Comparison of ENCODE assay signal across 8 mouse cellular contexts in the genomic region with DNA sequence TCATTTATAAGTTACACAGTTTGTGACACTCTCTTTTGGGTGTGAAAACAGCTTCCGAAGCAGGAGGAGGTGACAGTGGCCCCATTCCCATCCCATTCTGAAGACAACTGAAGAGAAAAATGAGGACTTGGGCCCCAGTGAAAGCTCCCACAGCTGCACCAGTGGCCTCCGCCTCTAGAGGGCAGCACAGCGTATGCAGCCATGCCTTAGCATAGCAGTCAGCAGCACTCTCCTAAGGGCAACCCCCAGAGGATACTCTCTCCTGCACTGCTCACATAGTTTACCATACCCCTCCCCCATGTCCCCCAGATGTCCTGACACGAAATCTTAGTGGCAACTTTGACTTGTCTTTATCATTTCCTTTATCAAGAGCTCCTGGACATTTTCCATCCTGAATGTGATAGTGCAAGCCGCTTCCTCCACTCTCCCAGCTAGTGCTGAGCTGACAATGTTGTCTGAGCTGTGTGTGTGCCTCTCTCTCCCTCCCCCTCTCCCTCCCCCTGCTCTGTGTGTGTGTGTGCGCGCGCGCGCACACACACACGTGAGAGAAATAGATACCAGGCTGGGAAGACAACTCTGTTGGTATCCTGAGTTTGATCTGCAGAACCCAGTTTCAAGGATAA. TPM values are rescaled to one million over a fixed set of nuclear protein-coding genes. Genes with fewer than 3 reads are reported as not detected.
DNase-seq lines count a peak whose midpoint lies in the region; ATAC-seq lines count a peak whose summit lies in the region.

No protein-coding gene starts in this region.

- 14% methylated on average over 11 of the region's 11 CpGs for WGBS in hindbrain, embryonic 13.5 days

- H3K9me3 ChIP-seq in hindbrain, embryonic 13.5 days, result no peaks in the 10 kb centered on the region

- peak; percentile 94 for ATAC-seq in hindbrain, embryonic 13.5 days (ENCODE audit: low FRiP score)

- no peaks in the 10 kb centered on the region for H3K36me3 ChIP-seq in hindbrain, embryonic 13.5 days

- H3K4me3 ChIP-seq in hindbrain, embryonic 13.5 days, result no peak overlapping the region

- peak; percentile 72 for DNase-seq in Muller cell, postnatal 12 days (ENCODE audit: inconsistent ontology term)
- peak; percentile 89 to 92 for DNase-seq in cerebellum, postnatal 10 days
- peak; percentile 61 to 83 for DNase-seq in frontal cortex, postnatal 14 days (ENCODE audit: low spot score in 2 of 2)
- DNase-seq in layer of hippocampus, postnatal 14 days (ENCODE audit: low spot score in 2 of 2), result peak; percentile 77 to 83
- DNase-seq in lung, postnatal 14 days, result peak; percentile 92
- peak; percentile 92 for DNase-seq in retina, embryonic 14.5 days (ENCODE audit: low spot score)
- peak; percentile 70 to 78 for DNase-seq in thymus, postnatal 36 days

- H3K27me3 ChIP-seq in hindbrain, embryonic 13.5 days, result no peaks in the 10 kb centered on the region

- no peak overlapping the region for H3K9ac ChIP-seq in hindbrain, embryonic 13.5 days

- no peak overlapping the region for H3K27ac ChIP-seq in hindbrain, embryonic 13.5 days

- H3K4me1 ChIP-seq in hindbrain, embryonic 13.5 days (replicated peaks), result no peaks in the 10 kb centered on the region

- peak overlapping the region; percentile 32 for H3K4me2 ChIP-seq in hindbrain, embryonic 13.5 days

RNA-seq across cellular contexts. Expression of gene Lim2, which starts 4.4 kb away (rescaled TPM):
- polyA plus RNA-seq in hindbrain, embryonic 13.5 days (2015; fragmentation: Nextera tagmentation; extraction: Ambion mirVana), result not detected in 2 replicates
- not detected for total RNA-seq in layer of hippocampus, postnatal 14 days (2021)

RNA-seq across cellular contexts. Expression of gene Nkg7, which starts 13.8 kb away (rescaled TPM):
- polyA plus RNA-seq in hindbrain, embryonic 13.5 days (2015; fragmentation: Nextera tagmentation; extraction: Ambion mirVana), result 0.26 TPM in 1 of 2 replicates, not detected in the other
- not detected for total RNA-seq in layer of hippocampus, postnatal 14 days (2021)

RNA-seq across cellular contexts. Expression of gene Siglecg, which starts 15.1 kb away (rescaled TPM):
- polyA plus RNA-seq in hindbrain, embryonic 13.5 days (2015; fragmentation: Nextera tagmentation; extraction: Ambion mirVana), result not detected in 2 replicates
- total RNA-seq in layer of hippocampus, postnatal 14 days (2021), result under 1 TPM in 1 of 2 experiments, not detected in 1; 0.35 TPM

RNA-seq across cellular contexts. Expression of gene Cldnd2, which starts 17.5 kb away (rescaled TPM):
- not detected in 2 replicates for polyA plus RNA-seq in hindbrain, embryonic 13.5 days (2015; fragmentation: Nextera tagmentation; extraction: Ambion mirVana)
- total RNA-seq in layer of hippocampus, postnatal 14 days (2021), result not detected

RNA-seq across cellular contexts. Expression of gene Etfb, which starts 20.8 kb away (rescaled TPM):
- polyA plus RNA-seq in hindbrain, embryonic 13.5 days (2015; fragmentation: Nextera tagmentation; extraction: Ambion mirVana), result 149 and 154 TPM in 2 replicates
- total RNA-seq in layer of hippocampus, postnatal 14 days (2021), result 10 to 100 TPM; 65.6 to 75.0 TPM
